Mouse (Mus musculus): Measurements from ENCODE around the gene Ppp1r13b. TPM values are rescaled to one million over a fixed set of nuclear protein-coding genes. Genes with fewer than 3 reads are reported as not detected.

Ppp1r13b gene
- total and polyA plus RNA-seq, 3 experiments, result 11.8 to 18.1 (median 18.0) TPM

- H3K36me3 ChIP-seq (ENCODE audit: control insufficient read depth, insufficient read depth, low read length), result no peaks in the 10 kb centered on the region
- no peak overlapping the region for H3K4me3 ChIP-seq
- H3K27me3 ChIP-seq (ENCODE audit: control insufficient read depth, insufficient read depth, low read length), result no peaks in the 10 kb centered on the region
- WGBS, result 92% methylated on average over 7 of the region's 7 CpGs
- no peaks in the 10 kb centered on the region for H3K4me1 ChIP-seq (ENCODE audit: control insufficient read depth, insufficient read depth, low read length)
- H3K79me2 ChIP-seq (replicated peaks; ENCODE audit: control insufficient read depth, insufficient read depth, low read length), result no peaks in the 10 kb centered on the region; the same call in 1 of the 2 replicates
- H3K9ac ChIP-seq (ENCODE audit: low read depth, low read length), result no peak overlapping the region
- intact Hi-C loops (cut with DNase I), result no loop called here
- TF ChIP-seq POLR2A (IDR thresholded peaks at IDR 0.05; ENCODE audit: insufficient read depth, low read depth, low read length), result no peak
- no peak for TF ChIP-seq CTCF (IDR thresholded peaks at IDR 0.05)
- no peak for TF ChIP-seq EP300 (IDR thresholded peaks at IDR 0.05; ENCODE audit: insufficient read depth, low read depth, low read length)
- no peak for DNase-seq
- no peak overlapping the region for H3K27ac ChIP-seq
These were observed 37.1 kb downstream of the Ppp1r13b start for GRCm38 (mm10) chr12:111870811-111871210.

DNA sequence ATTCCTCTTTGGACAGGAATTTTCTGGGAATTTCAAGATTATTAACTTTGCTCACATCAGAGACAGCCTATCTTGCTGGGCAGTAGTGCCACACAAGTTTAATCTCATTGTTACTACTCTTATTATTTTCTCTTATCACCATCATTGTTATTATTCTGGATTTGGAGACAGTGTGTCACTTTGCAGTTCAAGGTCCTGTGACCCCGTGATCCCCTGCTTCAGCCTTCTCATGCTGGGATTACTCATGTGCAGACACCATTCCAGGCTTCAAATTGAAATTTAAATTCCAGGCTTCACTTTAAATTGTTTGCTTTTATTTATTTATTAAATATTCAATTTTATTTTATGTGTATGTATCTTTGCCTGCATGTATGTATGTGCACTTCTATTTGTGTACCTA is 38.1 kb downstream of the Ppp1r13b start:
- Histone ChIP-seq H3K27ac (no peak overlapping the region), H3K27me3 (ENCODE audit: control insufficient read depth, insufficient read depth, low read length) (no peaks in the 10 kb centered on the region), H3K9ac (ENCODE audit: low read depth, low read length) (no peak overlapping the region), H3K36me3 (ENCODE audit: control insufficient read depth, insufficient read depth, low read length) (no peaks in the 10 kb centered on the region), H3K4me1 (ENCODE audit: control insufficient read depth, insufficient read depth, low read length) (no peaks in the 10 kb centered on the region), H3K79me2 (replicated peaks; ENCODE audit: control insufficient read depth, insufficient read depth, low read length) (no peaks in the 10 kb centered on the region; the same call in 1 of the 2 replicates), H3K4me3 (no peak overlapping the region)
- DNase-seq, result no peak
- 83% methylated on average over 1 of the region's 1 CpGs for WGBS
- TF ChIP-seq CTCF (IDR thresholded peaks at IDR 0.05), result no peak
- no peak for TF ChIP-seq POLR2A (IDR thresholded peaks at IDR 0.05; ENCODE audit: insufficient read depth, low read depth, low read length)
- no peak for TF ChIP-seq EP300 (IDR thresholded peaks at IDR 0.05; ENCODE audit: insufficient read depth, low read depth, low read length)
- intact Hi-C loops (cut with DNase I), result no loop called here

GRCm38 (mm10) chr12:111864206-111864824 is 43.6 kb downstream of the Ppp1r13b start:
- DNase-seq, result no peak
- Histone ChIP-seq H3K79me2 (replicated peaks; ENCODE audit: control insufficient read depth, insufficient read depth, low read length) (no peaks in the 10 kb centered on the region), H3K4me1 (ENCODE audit: control insufficient read depth, insufficient read depth, low read length) (no peaks in the 10 kb centered on the region), H3K27ac (no peak overlapping the region), H3K27me3 (ENCODE audit: control insufficient read depth, insufficient read depth, low read length) (no peaks in the 10 kb centered on the region), H3K9ac (ENCODE audit: low read depth, low read length) (no peak overlapping the region), H3K36me3 (ENCODE audit: control insufficient read depth, insufficient read depth, low read length) (no peaks in the 10 kb centered on the region; the same call in 1 of the 2 replicates), H3K4me3 (no peak overlapping the region)
- intact Hi-C loops (cut with DNase I), result no loop called here
- TF ChIP-seq EP300 (IDR thresholded peaks at IDR 0.05; ENCODE audit: insufficient read depth, low read depth, low read length) (no peak), CTCF (IDR thresholded peaks at IDR 0.05) (no peak), POLR2A (IDR thresholded peaks at IDR 0.05; ENCODE audit: insufficient read depth, low read depth, low read length) (no peak)
- WGBS, result 87% methylated on average over 4 of the region's 4 CpGs

GRCm38 (mm10) chr12:111855448-111855847 is 52.5 kb downstream of the Ppp1r13b start:
- Histone ChIP-seq H3K79me2 (replicated peaks; ENCODE audit: control insufficient read depth, insufficient read depth, low read length) (peaks cover 2% of the 10 kb centered on the region), H3K27me3 (ENCODE audit: control insufficient read depth, insufficient read depth, low read length) (no peaks in the 10 kb centered on the region), H3K9ac (ENCODE audit: low read depth, low read length) (no peak overlapping the region), H3K36me3 (ENCODE audit: control insufficient read depth, insufficient read depth, low read length) (no peaks in the 10 kb centered on the region), H3K4me3 (no peak overlapping the region), H3K27ac (no peak overlapping the region), H3K4me1 (ENCODE audit: control insufficient read depth, insufficient read depth, low read length) (peaks cover 5% of the 10 kb centered on the region)
- no peak for DNase-seq
- no peak for TF ChIP-seq EP300 (IDR thresholded peaks at IDR 0.05; ENCODE audit: insufficient read depth, low read depth, low read length)
- no peak for TF ChIP-seq CTCF (IDR thresholded peaks at IDR 0.05)
- TF ChIP-seq POLR2A (IDR thresholded peaks at IDR 0.05; ENCODE audit: insufficient read depth, low read depth, low read length), result no peak
- WGBS, result 63% methylated on average over 2 of the region's 2 CpGs
- intact Hi-C loops (cut with DNase I), result no loop called here

DNA sequence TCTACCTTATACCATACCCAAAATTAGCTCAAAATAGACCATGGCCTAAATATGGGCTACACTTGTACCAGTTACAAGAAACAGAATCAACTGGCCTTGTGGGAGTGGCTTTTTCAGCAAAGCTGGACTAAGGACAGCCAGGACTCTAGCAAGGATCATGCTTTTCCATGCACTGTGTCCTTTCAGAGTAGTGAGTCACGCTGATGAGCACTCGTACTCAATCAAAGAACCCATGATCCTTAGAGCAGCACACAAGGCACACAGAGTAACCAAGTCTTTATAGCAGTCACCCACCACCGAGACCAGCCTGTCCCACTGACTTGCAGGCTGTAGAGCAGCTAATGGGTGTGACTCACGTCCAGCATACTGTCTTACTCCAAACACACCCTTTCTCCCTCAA is 54.4 kb downstream of the Ppp1r13b start:
- Histone ChIP-seq H3K4me3 (no peak overlapping the region), H3K4me1 (ENCODE audit: control insufficient read depth, insufficient read depth, low read length) (peaks cover 5% of the 10 kb centered on the region), H3K27me3 (ENCODE audit: control insufficient read depth, insufficient read depth, low read length) (no peaks in the 10 kb centered on the region), H3K79me2 (replicated peaks; ENCODE audit: control insufficient read depth, insufficient read depth, low read length) (no peaks in the 10 kb centered on the region; the same call in 1 of the 2 replicates), H3K27ac (no peak overlapping the region), H3K9ac (ENCODE audit: low read depth, low read length) (no peak overlapping the region), H3K36me3 (ENCODE audit: control insufficient read depth, insufficient read depth, low read length) (no peaks in the 10 kb centered on the region)
- DNase-seq, result no peak
- intact Hi-C loops (cut with DNase I), result loop anchor here (5.0 kb wide), 1 partner anchor 111 kb away; no protein-coding TSS in a partner anchor
- 39% methylated on average over 4 of the region's 4 CpGs for WGBS
- TF ChIP-seq EP300 (IDR thresholded peaks at IDR 0.05; ENCODE audit: insufficient read depth, low read depth, low read length), result no peak
- no peak for TF ChIP-seq CTCF (IDR thresholded peaks at IDR 0.05)
- no peak for TF ChIP-seq POLR2A (IDR thresholded peaks at IDR 0.05; ENCODE audit: insufficient read depth, low read depth, low read length)

DNA sequence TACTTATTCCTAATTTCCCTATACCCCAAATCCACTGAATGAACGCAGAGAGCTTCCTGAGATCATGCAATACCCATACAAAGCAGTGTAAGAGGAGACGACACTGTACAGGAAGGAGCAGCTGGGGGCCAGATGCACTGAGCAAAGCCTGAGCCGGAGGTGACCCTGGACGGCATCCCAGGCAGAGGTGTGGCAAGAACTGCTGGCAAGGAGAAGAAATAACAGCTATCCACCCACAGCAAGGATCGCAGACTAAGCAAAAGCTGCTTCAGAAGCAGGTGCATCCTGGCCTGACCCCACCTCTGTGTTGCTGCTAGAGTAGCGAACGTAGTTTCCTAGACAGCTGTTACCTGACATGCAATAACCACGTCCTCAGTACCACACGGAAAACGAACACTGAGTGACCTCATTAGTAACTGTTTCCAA is 54.9 kb downstream of the Ppp1r13b start:
- Histone ChIP-seq H3K9ac (ENCODE audit: low read depth, low read length) (no peak overlapping the region), H3K4me1 (ENCODE audit: control insufficient read depth, insufficient read depth, low read length) (peaks cover 5% of the 10 kb centered on the region), H3K27ac (no peak overlapping the region), H3K36me3 (ENCODE audit: control insufficient read depth, insufficient read depth, low read length) (no peaks in the 10 kb centered on the region), H3K79me2 (replicated peaks; ENCODE audit: control insufficient read depth, insufficient read depth, low read length) (no peaks in the 10 kb centered on the region; the same call in 1 of the 2 replicates), H3K27me3 (ENCODE audit: control insufficient read depth, insufficient read depth, low read length) (no peaks in the 10 kb centered on the region), H3K4me3 (no peak overlapping the region)
- WGBS, result 20% methylated on average over 10 of the region's 10 CpGs
- peak; percentile 62 to 76 for DNase-seq
- intact Hi-C loops (cut with DNase I), result loop anchor here (5.0 kb wide), 1 partner anchor 111 kb away; no protein-coding TSS in a partner anchor
- TF ChIP-seq CTCF (IDR thresholded peaks at IDR 0.05) (no peak), EP300 (IDR thresholded peaks at IDR 0.05; ENCODE audit: insufficient read depth, low read depth, low read length) (peak; percentile 61; the same call in 1 of the 2 replicates)

Data from heart, adult 2 months (tissue).